In genomic region chr14:8342509-8343106, GRCm38 (mm10) we compare ENCODE assay signal across 13 mouse cellular contexts. TPM values are rescaled to one million over a fixed set of nuclear protein-coding genes. Genes with fewer than 3 reads are reported as not detected.
DNase-seq lines count a peak whose midpoint lies in the region; ATAC-seq lines count a peak whose summit lies in the region.
"Had no signal": no experiment of that assay in that cellular context is flagged by ENCODE, and none has a peak within 500 bp of the region (broad histone marks: within the 10 kb centered on the region; RNA-seq: fewer than 3 reads in every experiment).

No protein-coding gene starts in this region.

- no peak overlapping the region for H3K27ac ChIP-seq in heart, embryonic 11.5 days (ENCODE audit: low read depth, low read length)
- H3K27ac ChIP-seq: embryonic facial prominence, embryonic 12.5 days; liver, embryonic 13.5 days had no signal

- no peaks in the 10 kb centered on the region for H3K4me1 ChIP-seq in heart, embryonic 11.5 days (ENCODE audit: control insufficient read depth, insufficient read depth, low read length)
- H3K4me1 ChIP-seq: embryonic facial prominence, embryonic 12.5 days had no signal

- no peak overlapping the region for H3K4me2 ChIP-seq in heart, embryonic 11.5 days
- H3K4me2 ChIP-seq: embryonic facial prominence, embryonic 12.5 days; liver, embryonic 13.5 days had no signal

- intact Hi-C loops in gastrocnemius, postnatal 14 days (cut with DNase I; ENCODE audit: low total_unique reads) = loop anchor here (10.0 kb wide), 1 partner anchor 98 kb away; no protein-coding TSS in a partner anchor

- H3K4me3 ChIP-seq in heart, embryonic 11.5 days (ENCODE audit: low read depth, low read length) = no peak overlapping the region
- H3K4me3 ChIP-seq: embryonic facial prominence, embryonic 12.5 days; liver, embryonic 13.5 days had no signal

- WGBS in heart, embryonic 11.5 days (ENCODE audit: insufficient replicate concordance) = 56% methylated on average over 5 of the region's 5 CpGs

- no peak overlapping the region for H3K9ac ChIP-seq in heart, embryonic 11.5 days (ENCODE audit: low read depth, low read length)
- H3K9ac ChIP-seq: embryonic facial prominence, embryonic 12.5 days; liver, embryonic 13.5 days had no signal

- DNase-seq in heart, adult 11 months = peak; percentile 95
- DNase-seq in adipocyte (ENCODE audit: low spot score) = peak; percentile 66
- DNase-seq in gastrocnemius, postnatal 14 days = peak; percentile 24
- peak; percentile 87 to 90 for DNase-seq in kidney, postnatal 36 days
- DNase-seq in urinary bladder, postnatal 14 days (ENCODE audit: low spot score) = no peak
- DNase-seq in retina, postnatal 1 day = no peak
- DNase-seq: liver, embryonic 13.5 days had no signal

- ATAC-seq in heart, embryonic 11.5 days (replicated peaks; ENCODE audit: insufficient number of reproducible peaks, low FRiP score, low TSS enrichment) = no peak
- ATAC-seq in megakaryocyte, adult 5-6 weeks (ENCODE audit: poor library complexity, severe bottlenecking) = no peak
- ATAC-seq: intestine, postnatal 0 days had no signal

- H3K27me3 ChIP-seq in heart, embryonic 11.5 days (ENCODE audit: control insufficient read depth, insufficient read depth, low read length) = no peaks in the 10 kb centered on the region
- H3K27me3 ChIP-seq: embryonic facial prominence, embryonic 12.5 days; liver, embryonic 13.5 days had no signal

- no peaks in the 10 kb centered on the region for H3K36me3 ChIP-seq in heart, embryonic 11.5 days (ENCODE audit: control insufficient read depth, insufficient read depth, low read length)
- H3K36me3 ChIP-seq: embryonic facial prominence, embryonic 12.5 days; liver, embryonic 13.5 days had no signal

- H3K9me3 ChIP-seq in heart, embryonic 11.5 days (replicated peaks; ENCODE audit: control insufficient read depth, low read length) = no peaks in the 10 kb centered on the region
- H3K9me3 ChIP-seq: embryonic facial prominence, embryonic 12.5 days; liver, embryonic 13.5 days had no signal

RNA-seq across cellular contexts. Expression of gene Fam107a, which starts 24.8 kb away (rescaled TPM):
- 0.23 and 0.30 TPM in 2 replicates for polyA plus RNA-seq in heart, embryonic 11.5 days (2014; fragmentation: Nextera tagmentation; extraction: Ambion mirVana)
- total RNA-seq in gastrocnemius, postnatal 14 days (2021) = 1 to 10 TPM; 2.8 to 8.4 TPM
- 0.09 TPM in 1 of 2 replicates, not detected in the other for total RNA-seq in megakaryocyte, adult 5-6 weeks (2015)
- not detected in 2 replicates for total RNA-seq in megakaryocyte, adult 5-6 weeks (2017)

RNA-seq across cellular contexts. Expression of gene Oit1, which starts 35.9 kb away (rescaled TPM):
- not detected in 2 replicates for polyA plus RNA-seq in heart, embryonic 11.5 days (2014; fragmentation: Nextera tagmentation; extraction: Ambion mirVana)
- not detected for total RNA-seq in gastrocnemius, postnatal 14 days (2021)
- total RNA-seq in megakaryocyte, adult 5-6 weeks (2015) = not detected in 2 replicates
- total RNA-seq in megakaryocyte, adult 5-6 weeks (2017) = not detected in 2 replicates
- total RNA-seq: left cerebral cortex, adult 8-10 months had no signal
- polyA plus RNA-seq: frontal cortex, adult 2 months; liver, embryonic 13.5 days had no signal

Comparison
In these comparisons a context has a peak if more than half of its experiments do, and no peak if none do; other contexts are left out.
1. DNase-seq: peak in heart, adult 11 months (single experiment), adipocyte (single experiment), gastrocnemius, postnatal 14 days (single experiment) and kidney, postnatal 36 days (2 of 2); none in urinary bladder, postnatal 14 days (single experiment) and retina, postnatal 1 day (single experiment).